Mouse (Mus musculus): Measurements from ENCODE around the gene Fxyd5.

Gene Fxyd5

DNA sequence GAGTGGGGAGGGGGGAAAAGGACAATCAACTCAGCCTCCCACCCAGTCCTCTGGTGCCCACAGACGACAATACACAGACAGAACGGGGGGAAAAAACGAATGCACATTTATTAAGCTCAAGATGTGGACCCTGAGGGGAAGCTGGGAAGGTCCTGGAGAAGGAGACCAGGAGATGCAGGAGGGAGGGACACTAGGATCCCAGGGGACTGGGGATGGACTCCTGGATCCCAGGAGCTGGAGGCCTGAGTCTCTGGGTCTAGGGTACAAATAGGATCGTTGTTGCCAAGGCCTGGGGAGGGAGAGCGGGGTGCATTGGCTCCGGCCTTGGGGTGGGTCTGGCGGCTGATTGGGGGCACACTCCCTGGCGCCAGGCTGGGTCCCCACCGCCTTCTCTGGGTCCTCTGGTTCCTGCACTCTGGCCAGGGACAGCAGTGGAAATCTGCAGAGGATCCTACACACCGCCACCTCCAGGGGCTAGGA is at the start of gene Fxyd5:
Gene Fxyd5 (minus strand): TSS at position 51 of the 480 bp plus-strand sequence.
- DNase-seq = no peak

DNA sequence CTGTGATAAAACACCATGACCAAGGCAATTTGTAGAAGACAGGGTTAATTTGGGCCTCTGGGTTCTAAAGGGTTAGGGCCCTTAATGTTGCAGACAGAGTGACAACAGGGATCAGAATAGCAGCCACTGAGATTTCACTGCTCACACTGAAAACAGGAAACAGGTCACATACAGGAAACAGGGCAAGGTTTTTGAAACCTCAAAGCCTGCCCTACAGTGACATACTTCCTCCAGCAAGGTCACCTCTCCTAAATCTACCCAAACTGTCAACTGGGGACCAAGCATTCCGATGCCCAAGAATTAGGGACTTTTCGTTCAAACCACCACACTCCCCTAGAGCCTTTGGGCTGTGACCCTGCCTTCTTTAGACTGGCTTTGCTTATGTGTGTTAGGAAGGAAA is 47.4 kb upstream of the Fxyd5 start:
- no peak for DNase-seq

DNA sequence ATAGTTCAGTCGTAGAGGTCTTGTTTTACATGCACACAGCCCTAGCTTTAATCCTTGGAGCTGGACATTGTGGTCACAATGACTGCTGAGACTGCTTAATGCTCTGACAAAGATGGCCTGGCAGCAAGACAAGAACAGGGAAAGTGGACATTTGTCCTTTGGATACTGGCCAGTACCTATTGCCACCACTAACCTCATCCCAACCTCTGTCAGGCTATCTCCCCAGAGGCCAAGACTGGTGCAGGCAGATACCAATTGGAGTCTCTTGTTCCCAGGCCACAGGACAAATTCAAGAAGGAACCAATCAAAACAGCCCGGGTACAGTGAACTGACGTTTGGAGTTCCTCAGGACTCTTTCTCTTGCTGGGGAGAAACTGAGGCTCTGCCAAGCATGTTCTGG is 45.9 kb upstream of the Fxyd5 start:
- no peak for DNase-seq

DNA sequence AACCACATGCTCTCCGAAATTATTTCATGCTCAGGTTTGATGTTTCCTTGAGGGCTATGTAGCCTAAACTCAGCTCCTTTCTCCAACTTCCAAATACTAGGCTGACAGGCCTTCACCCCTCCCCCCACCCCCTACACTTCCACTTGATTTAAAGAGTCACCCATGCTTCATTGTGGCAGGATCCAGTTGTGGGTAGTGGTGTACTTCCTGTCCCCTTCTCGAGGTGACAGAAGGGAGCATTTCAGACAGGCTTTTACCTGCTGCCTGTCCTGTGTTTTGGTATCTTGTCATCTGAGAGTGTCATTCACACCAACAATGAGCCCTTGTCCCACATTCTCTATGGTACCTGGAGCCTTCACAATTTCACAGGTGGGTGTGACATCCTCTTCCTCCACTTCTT is 45.0 kb upstream of the Fxyd5 start:
- no peak for DNase-seq

DNA sequence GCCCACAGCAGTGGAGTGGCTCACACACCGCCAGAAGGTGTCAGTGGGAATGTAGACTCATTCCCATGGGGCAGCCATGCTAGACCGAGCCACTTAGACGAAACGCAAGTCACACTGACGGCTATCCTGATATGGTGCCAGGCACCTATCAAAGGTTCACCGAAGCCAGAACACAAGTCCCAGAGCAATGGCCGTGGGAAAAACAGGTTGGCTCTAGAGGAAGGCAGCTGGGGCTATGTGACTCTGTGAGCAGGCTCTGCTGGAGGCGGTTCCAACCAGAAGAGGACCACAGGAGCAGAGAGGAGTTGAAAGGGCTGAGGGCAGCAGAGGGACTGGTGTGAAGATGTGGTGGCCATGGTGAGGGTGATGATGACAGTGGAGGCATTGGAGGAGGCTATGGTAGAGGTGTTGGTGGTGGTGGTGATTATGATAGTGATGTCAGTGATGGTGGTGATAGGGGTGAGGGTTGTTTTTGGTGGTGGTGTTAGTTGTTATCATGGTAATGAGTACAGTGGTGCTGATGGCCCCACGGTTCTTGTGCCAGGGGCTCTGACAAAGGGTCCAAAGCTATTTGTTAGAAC is 44.0 kb upstream of the Fxyd5 start:
- no peak for DNase-seq

DNA sequence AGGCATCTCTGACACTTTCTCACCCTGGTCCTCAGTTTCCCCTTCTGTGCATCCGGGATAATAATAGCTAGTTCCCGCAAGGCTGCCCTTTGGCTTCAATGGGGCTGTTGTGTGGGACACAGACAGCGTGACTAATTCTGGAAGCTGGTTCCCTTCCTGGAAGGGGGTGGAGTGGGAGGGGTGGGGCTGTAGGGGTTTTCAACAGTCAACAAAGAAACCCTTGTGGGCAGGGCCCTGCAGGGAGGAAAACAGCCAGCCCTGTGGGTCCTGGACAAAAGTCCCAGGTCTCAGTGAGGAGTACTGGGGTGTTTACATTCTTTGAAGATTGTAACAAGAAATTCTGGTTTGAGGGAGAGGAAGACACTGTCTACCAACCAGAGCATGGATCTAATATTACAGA is 42.9 kb upstream of the Fxyd5 start:
- DNase-seq = peak; percentile 52

DNA sequence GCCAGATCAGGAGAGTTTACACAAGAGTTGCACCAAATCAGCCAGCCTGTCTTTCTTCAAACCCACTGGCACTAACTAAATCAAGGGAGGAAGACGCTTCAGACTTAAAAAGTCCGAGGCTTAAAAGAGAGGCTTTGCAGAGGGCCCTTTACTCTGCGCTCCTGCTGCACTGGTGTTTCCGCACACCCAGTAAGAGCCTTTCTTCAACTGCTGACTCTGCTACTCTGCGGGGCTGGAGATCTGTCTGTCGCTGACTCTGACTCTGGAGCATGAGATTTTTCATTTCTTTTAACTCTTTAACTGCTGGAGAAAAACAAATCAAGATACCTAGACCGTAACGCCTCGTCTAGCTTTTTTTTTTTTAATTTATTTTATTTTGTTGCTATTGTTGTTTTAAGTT is 41.9 kb upstream of the Fxyd5 start:
- peak; percentile 41 for DNase-seq

DNA sequence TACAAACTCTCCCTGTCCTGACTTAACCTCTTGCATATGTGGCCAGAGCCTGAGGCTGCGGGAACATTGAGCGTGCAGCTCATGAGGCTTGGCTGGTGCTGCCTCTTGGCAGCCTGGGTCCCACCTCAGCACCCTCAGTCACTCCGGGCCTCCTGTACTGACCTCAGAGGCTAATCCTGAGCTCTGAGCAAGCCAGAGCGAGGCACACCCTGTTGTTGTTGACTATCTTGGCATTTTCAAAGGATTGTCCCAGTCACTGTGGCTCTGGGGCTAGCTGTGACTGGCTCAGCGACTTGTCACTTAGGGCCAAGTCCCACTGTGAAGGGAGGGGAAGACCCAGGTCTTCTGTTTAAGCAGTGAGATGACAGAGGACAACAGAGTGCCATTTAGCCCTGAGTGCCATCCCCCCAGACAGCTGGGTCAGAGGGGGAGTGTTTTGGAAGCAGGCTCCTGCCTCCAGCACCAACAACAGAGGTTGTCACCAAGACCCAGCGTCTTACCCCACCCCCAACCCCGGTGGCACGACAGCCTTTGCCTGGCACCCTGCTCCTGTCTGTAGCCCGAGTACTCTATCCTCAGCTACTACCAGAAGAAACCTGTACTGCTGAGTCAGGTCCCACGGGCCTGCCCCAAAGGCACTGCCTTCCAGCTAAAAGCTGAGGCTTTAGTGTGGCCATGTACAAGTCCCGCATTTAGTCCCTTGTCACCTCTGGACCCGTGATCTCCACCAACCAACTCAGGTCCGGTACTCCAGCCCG is 40.7 kb upstream of the Fxyd5 start:
- DNase-seq = peak; percentile 54

DNA sequence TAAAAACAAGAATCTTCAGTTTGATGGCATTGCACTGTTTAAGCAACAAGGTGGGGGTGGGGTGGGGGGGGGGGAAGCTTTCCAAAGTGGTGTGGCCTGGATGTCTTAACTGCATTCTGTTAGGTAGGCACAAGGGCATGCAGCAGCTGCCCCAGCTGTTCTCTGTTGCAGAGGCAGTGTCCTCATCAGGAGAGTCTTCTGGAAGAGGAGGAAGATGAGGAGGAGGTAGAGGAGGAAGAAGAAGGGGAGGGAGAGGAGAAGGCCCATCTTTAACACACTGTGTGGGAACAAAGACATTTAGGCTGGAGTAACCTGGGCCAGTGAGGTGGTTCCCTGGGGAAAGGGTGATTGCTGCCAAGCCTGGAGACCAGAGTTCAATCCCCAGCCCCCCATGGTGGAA is 39.8 kb upstream of the Fxyd5 start:
- DNase-seq = no peak

DNA sequence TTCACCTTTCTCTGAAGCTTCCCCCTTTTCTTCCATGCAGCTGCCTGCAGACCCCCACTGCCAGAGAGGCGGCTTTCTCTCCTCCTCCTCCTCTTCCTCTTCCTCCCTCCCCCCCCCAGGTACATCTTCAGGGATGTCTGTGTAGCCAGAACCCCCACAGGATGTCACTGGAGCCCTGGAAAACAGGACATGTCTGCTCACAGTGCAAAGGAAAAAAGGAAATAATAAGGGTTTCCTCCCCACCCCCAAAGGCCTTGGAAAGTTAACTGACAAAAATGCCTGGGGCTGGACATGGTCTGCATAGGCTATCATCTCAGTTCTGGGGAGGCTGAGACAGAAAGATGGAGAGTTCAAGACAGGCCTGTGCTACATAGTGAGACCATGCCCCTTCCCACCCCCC is 38.8 kb upstream of the Fxyd5 start:
- DNase-seq = no peak

DNA sequence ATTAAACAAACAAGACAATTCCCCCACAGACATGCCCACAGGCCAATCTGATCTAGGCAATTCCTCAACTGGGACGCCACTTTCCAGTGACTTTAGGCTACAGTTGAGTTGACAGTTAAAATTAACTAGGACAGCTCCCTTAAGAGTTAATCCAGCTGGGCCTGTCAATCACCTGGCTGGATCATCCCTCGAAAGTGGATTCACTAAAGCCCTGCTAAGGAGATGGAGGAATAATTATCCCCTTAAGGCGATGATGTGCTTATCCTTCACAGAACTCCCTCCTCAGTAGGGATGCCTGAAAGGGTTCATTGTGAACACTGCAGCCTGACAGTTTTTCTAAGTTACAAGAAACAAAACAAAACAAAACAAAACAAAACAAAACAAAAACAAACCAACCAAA is 38.3 kb upstream of the Fxyd5 start:
- no peak for DNase-seq

DNA sequence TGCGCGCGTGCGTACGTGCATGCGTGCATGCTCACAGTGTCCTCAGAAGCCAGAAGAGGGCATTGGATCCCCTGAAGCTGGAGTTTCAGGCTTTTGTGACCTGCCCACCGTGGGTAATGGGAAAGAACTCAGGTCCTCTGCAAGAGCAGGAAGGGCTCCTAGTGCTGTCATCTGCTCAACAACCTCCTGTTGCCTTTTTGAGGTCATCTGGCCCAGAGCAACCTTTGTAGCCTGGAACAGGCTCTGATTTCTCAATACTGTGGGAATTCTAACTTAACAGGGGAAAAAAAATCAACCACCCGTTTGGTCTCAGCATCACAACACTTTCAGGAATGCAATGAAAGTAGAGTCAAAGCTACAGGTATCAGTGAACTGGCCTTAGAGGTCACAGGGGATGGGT is 37.4 kb upstream of the Fxyd5 start:
- no peak for DNase-seq

DNA sequence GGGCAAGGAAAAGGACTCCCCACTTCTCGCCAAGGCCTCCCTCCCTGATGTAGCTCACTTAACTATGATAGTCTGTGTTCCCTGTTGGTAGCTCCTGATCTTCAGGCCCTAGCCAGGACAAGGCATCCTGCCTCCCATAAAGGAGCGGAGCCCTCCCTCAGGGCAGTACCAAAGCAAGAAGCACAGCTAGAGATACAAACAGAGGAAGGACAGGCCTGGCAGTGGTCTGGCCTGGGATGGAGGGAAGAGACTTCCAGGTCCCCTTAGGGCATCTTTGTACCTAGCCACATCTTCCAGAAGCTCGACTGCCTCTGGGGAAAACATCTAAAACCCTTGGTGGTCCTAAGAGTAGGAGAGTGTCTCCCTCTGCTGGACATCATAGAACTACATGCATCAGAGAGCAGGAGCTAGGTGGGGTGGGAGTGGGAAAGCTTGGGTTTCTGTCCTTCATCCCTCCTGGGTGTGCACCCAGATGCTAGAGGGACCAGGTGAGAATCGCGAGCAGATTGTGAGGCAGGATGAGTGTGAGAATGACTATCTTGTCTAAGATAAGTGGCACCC is 35.7 kb upstream of the Fxyd5 start:
- peak; percentile 56 for DNase-seq

DNA sequence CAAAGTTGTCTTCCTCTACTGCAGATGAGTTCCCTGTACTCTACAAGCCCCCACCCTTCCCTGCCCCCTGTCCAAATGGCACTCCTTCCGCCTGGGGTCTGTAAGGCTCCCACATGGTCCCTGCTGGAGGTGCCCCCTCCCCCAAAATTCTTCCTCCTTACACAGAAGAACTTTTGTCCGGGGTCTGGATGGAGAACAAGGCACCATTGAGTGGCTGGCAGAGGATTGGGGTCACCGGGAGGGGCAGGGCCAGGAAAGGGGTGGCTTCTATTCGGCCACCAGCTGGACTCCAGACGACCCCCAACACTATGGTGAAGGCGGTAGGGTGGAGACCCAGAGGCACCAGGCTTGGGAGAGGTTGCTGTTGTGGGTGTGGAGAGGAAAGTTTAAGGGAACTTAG is 35.2 kb upstream of the Fxyd5 start:
- DNase-seq = no peak

DNA sequence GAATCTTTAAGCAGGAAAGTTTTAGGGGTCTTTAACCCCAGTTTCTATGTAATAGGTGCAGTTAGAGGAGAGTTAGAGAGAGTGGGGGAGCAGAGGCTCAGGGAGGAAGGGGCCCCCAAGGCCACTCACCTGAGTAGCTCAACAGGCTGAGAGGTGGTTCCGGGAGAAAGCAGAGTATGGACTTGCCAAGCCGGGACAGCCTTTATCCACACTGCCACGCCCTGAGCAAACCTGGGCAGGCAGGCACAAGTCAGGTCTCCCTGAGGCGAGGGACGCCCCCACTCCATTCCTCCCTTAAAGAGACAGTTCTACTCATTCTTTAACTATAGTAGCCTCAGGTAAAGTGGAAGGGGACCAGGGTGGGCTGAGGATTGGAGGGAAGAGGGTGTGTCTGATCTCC is 34.2 kb upstream of the Fxyd5 start, which contains the start of gene Fxyd3:
Gene Fxyd3 (minus strand): TSS at position 213 of the 400 bp plus-strand sequence.
- no peak for DNase-seq

DNA sequence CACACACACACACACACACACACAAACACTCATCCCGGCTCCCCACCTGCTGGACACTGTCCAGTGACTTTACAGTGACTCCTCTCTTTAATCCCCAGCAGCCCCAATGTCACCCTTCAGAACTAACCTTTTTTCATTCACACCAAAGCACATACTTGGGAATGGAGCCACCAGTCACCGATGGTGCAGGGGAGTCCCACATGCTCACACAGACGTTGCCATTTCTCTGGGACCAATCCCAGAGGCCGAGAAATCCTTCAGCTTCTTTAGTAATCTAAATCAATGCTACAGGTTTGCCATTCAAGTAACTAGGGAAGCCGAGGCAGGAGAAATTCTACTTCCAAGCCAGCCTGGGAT is 32.4 kb upstream of the Fxyd5 start:
- no peak for DNase-seq

DNA sequence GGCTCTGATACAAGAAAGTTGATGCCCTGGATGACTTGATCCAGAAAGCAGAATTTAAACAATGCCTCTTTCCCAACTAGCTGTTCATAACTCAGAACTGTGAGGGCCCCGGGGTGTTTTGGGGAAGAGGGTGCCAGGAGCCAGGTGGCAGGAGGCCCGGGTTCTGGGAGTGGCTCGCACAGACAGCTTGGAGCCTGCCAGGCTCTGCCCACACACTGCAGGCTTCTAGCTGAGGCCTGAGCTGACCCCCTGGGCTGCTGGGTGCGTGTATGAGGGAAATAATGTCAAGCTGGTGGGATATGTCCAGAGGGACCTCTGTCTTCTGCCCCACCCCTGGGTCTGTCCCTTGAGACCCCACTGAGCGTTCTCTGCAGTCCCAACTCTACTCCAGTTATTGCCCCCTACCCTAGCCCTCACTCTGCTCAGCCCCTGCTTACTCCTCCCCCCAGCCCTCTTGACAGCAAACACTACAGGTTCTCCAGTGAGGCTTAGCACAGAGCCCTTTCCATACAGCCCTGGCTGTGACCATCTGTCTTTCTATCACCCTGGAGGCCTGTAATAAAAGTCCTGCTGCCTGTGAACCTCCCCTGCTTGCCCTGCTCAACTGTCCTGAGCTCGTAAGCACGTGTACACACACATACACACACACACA is 31.9 kb upstream of the Fxyd5 start:
- DNase-seq = no peak

DNA sequence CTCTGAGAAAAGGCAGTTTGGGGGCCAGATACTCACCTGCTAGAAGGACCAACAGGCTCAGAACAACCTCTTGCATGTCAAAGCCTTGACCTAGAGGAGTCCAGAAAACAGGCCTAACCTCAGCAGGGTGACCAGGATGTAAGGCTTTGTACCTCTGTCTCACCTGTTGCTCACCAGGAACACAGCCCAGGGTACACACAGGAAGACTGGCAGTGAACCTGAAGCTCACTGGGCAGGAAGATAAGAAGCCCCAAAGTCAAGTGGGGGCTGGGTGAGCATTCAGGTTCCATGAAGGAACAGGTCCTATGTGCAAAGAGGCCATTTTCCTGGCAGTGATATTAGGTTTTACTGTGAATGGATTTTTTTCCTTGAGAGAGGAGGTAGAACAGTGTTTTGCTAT is 31.3 kb upstream of the Fxyd5 start:
- DNase-seq = no peak

DNA sequence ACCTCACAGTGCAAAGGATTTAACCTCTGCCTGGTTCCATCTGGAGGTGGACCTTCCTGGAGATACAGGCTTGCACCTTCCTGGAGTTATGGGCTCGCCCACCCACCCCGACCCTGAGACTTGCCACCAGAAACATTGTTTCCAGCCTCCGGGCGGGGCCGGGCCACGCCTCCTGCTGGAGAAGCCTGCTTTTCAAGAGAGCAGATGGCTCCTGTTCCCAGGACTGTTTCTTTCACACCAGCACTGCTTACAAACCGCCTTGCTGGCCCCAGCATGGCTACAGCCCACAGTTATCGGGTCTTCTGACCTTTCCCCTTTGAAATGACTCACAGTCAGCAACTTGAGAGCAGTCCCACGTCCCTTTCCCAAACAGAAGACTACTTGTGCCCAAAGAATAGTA is 30.0 kb upstream of the Fxyd5 start:
- no peak for DNase-seq

DNA sequence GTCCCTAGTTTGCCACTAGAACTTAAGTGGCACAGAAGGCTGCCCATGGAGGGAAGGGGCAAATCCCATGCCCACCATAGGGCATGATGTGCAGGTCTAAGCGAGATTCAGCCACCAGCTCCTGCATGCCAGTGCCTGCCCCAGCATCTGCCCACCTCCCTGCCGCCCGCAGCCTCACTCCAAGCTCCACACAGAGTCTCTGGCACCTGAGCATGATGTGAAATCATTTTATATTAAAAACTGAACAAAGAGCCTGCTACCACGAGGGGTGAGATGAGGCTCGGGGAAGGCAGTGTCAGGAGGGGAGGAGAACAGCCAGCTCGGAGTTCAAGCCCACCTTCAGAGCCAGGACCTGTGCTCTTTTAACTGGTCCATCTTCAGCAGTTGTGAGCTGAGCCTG is 28.0 kb upstream of the Fxyd5 start:
- no peak for DNase-seq

DNA sequence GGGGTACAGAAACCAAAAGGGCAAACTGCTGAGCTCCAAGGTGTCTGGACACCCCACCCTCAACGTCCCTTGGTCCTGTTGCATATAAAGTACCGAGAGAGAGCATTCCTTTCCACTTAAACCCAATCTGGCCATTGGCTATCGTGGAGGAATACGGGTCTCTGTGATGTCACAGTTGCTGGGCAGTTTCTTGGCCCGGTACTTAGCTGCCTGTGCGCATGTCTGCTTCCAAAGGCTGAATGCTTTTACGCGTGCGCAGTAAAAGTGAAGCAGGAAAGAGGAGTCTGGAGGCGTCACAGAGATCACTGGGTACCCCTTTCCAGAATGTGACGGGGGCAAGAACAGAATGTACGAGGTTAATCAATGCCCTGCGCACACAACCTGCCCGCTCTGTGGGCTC is 27.2 kb upstream of the Fxyd5 start:
- DNase-seq = no peak

DNA sequence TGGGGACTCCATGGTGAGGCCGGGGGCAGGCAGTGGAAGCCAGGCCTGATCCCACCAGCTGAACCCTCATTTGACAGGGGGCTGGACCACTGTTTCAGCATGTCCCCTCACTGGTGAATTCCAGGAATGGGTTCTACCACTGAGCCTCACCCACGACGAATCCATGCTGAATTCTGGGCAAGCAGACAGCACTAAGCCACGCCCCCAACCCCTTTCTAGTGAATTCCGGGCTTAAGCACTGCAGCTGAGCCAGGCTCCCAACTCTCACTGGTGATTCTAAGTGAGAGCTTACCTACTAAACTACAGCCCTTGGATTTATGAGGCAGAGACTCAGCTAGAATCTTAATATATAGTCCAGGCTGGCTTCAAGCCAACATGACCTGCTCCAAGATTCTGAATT is 25.6 kb upstream of the Fxyd5 start:
- DNase-seq = peak; percentile 51

DNA sequence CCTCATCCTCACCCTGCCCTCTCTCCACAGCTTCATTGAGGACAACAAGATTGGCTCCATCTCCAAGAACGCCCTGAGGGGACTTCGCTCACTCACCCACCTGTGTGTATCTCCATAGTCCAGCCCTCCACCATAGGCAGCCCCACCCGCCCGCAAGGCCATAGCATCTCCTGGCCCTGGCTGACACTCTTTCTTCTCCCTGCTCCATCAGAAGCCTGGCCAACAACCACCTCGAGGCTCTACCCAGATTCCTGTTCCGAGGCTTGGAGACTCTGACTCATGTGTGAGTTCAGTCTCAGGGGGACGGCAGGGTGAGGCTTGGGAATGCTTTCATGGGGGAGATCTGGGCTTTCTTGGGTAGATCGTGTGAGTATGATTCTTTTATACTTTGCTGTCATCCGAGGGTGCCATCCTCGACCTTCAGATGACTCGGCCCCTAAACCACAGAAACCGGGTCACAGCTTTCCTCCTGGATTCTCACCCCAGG is 20.8 kb upstream of the Fxyd5 start:
- no peak for DNase-seq

DNA sequence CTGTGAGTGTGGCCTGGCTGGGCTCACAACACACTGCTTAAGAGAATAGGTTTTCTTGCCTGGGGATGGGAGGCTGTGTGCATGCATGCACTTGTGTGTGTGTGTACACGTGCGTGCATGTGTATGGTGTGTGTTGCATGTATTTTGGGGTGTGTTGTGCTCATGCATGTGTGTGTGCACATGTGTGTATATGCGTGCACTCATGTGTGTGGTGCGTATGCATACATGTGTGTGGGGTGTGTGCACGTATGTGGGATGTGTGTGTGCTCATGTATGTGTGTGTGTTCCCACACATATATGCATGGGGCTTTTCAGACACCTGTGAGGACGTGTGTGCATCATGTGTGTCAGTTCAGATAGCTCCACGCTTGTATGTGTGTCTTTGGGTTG is 18.3 kb upstream of the Fxyd5 start:
- DNase-seq = no peak

All from kidney, postnatal 14 days (tissue).